Mouse (Mus musculus): ENCODE data around the gene Spata13. TPM values are rescaled to one million over a fixed set of nuclear protein-coding genes. Genes with fewer than 3 reads are reported as not detected.

Gene Spata13
- polyA plus RNA-seq, 1 experiment, result 4.2 TPM

DNA sequence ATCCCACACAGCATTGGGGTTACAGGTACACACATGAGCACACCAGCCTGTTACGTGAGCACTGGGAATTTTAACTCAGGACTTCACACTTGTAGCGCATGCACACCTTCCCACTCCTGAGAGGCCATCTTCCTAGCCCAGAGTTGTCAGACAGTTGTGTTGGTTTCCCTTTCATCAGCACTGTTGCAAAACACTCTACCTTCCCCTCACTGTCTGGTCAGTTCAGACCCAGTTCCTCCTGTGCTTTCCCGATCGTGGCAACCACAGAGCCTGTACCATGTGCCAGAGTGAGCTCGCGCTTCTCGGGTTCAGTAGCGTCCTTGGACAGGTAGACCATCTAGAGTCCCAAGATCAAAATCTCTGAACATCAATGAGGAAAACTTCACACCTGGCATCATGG is 123.5 kb downstream of the Spata13 start:
- H3K4me3 ChIP-seq (ENCODE audit: control insufficient read depth, low read depth, low read length), result no peak overlapping the region
- no peaks in the 10 kb centered on the region for H3K4me1 ChIP-seq (ENCODE audit: control insufficient read depth, insufficient read depth, low read length)
- H3K36me3 ChIP-seq (ENCODE audit: control insufficient read depth, insufficient read depth, low read length), result no peaks in the 10 kb centered on the region
- H3K27me3 ChIP-seq (ENCODE audit: control insufficient read depth, insufficient read depth, low read length), result no peaks in the 10 kb centered on the region
- H3K27ac ChIP-seq (ENCODE audit: control insufficient read depth, insufficient read depth, low read depth, low read length), result no peak overlapping the region
- no peak for TF ChIP-seq POLR2A (IDR thresholded peaks at IDR 0.05; ENCODE audit: control insufficient read depth, low read depth, low read length)
- TF ChIP-seq CTCF (IDR thresholded peaks at IDR 0.05; ENCODE audit: control insufficient read depth, insufficient read depth, insufficient replicate concordance, low read depth, low read length), result no peak

DNA sequence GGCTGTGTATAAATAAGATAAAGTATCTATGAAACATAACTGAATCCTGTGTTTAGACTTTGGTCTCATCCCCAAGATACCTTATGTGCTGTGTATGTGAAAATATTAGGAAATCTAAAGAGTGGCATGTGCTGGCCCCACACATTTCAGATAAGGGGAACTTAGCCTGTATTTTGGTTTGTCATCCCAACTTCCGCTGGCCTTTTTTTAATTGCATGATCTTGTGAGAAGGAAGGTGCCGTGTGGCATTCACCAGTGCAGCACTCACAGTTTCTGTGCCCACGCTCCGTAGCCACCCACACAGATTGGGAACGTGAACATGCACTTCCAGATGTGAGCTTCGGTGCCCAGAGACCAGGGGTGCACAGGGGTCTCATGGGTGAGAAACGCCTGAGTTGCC is 123.9 kb downstream of the Spata13 start:
- H3K4me1 ChIP-seq (ENCODE audit: control insufficient read depth, insufficient read depth, low read length), result no peaks in the 10 kb centered on the region
- no peak for TF ChIP-seq CTCF (IDR thresholded peaks at IDR 0.05; ENCODE audit: control insufficient read depth, insufficient read depth, insufficient replicate concordance, low read depth, low read length)
- TF ChIP-seq POLR2A (IDR thresholded peaks at IDR 0.05; ENCODE audit: control insufficient read depth, low read depth, low read length), result no peak
- H3K27me3 ChIP-seq (ENCODE audit: control insufficient read depth, insufficient read depth, low read length), result no peaks in the 10 kb centered on the region
- no peaks in the 10 kb centered on the region for H3K36me3 ChIP-seq (ENCODE audit: control insufficient read depth, insufficient read depth, low read length)
- H3K4me3 ChIP-seq (ENCODE audit: control insufficient read depth, low read depth, low read length), result no peak overlapping the region
- no peak overlapping the region for H3K27ac ChIP-seq (ENCODE audit: control insufficient read depth, insufficient read depth, low read depth, low read length)

DNA sequence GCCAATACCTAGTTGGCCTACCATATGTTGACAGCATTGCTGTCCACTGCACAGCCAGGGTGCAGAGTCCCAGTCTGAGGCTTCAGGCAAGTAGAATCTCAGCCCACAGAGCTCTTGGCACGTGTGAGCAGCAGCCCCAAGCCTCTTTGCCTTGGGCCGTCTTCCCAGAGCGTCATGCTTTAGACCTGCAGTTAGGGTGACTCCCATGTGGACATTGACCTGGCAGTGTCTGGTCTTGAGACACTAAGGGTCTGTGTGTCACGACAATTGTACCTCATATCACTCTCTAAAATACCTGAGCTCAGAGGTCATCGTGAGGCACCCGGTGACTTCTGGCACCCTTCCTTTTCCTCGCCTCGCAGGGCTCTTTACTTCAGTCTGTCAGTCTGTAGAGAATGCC is 125.3 kb downstream of the Spata13 start:
- Histone ChIP-seq H3K36me3 (ENCODE audit: control insufficient read depth, insufficient read depth, low read length) (no peaks in the 10 kb centered on the region), H3K27ac (ENCODE audit: control insufficient read depth, insufficient read depth, low read depth, low read length) (no peak overlapping the region), H3K4me1 (ENCODE audit: control insufficient read depth, insufficient read depth, low read length) (no peaks in the 10 kb centered on the region), H3K27me3 (ENCODE audit: control insufficient read depth, insufficient read depth, low read length) (no peaks in the 10 kb centered on the region), H3K4me3 (ENCODE audit: control insufficient read depth, low read depth, low read length) (no peak overlapping the region)
- TF ChIP-seq POLR2A (IDR thresholded peaks at IDR 0.05; ENCODE audit: control insufficient read depth, low read depth, low read length), result no peak
- TF ChIP-seq CTCF (IDR thresholded peaks at IDR 0.05; ENCODE audit: control insufficient read depth, insufficient read depth, insufficient replicate concordance, low read depth, low read length), result no peak

DNA sequence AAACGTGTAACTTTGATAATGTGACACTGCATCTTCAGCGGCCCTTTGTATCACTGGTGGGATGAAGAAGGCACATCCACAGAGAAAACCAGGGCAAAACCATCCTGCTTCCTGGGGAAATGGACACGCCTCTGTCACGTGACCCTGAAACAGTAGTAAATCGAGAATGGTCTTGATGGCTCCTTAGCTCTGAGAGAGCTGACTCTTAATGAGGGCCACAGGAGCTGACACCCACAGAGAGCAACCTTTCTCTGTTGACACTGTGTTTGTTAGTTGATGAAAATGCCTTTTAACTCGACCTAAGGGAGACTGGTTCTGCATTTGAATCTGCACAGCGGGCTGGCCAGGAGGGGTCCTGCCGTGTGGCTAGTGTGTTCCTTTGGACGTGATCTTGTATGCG is 128.0 kb downstream of the Spata13 start:
- H3K4me1 ChIP-seq (ENCODE audit: control insufficient read depth, insufficient read depth, low read length), result no peaks in the 10 kb centered on the region; the same call in 1 of the 2 replicates
- no peak overlapping the region for H3K4me3 ChIP-seq (ENCODE audit: control insufficient read depth, low read depth, low read length)
- no peak overlapping the region for H3K27ac ChIP-seq (ENCODE audit: control insufficient read depth, insufficient read depth, low read depth, low read length)
- TF ChIP-seq CTCF (IDR thresholded peaks at IDR 0.05; ENCODE audit: control insufficient read depth, insufficient read depth, insufficient replicate concordance, low read depth, low read length), result no peak
- TF ChIP-seq POLR2A (IDR thresholded peaks at IDR 0.05; ENCODE audit: control insufficient read depth, low read depth, low read length), result no peak
- H3K36me3 ChIP-seq (ENCODE audit: control insufficient read depth, insufficient read depth, low read length), result no peaks in the 10 kb centered on the region
- no peaks in the 10 kb centered on the region for H3K27me3 ChIP-seq (ENCODE audit: control insufficient read depth, insufficient read depth, low read length)

DNA sequence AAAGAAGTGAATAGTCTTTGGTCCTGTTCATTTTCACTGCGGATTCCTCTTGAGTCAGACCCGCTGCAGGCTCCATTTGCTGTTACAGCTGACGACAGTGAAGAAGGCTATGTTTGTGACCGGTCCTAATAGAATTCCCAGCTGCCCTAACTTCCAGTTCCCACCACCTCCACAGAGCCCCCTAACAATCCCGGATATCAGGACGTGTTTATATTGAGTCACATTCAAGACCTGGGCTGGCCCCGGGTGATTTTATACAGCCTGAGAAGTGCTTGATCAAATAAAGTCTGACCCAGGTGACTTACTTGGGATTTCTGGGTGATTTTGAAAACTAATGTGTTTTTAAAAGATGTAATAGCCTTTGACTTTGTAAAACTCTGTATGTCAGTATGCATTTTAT is 129.0 kb downstream of the Spata13 start:
- Histone ChIP-seq H3K36me3 (ENCODE audit: control insufficient read depth, insufficient read depth, low read length) (no peaks in the 10 kb centered on the region), H3K27ac (ENCODE audit: control insufficient read depth, insufficient read depth, low read depth, low read length) (no peak overlapping the region), H3K4me1 (ENCODE audit: control insufficient read depth, insufficient read depth, low read length) (no peaks in the 10 kb centered on the region; the same call in 1 of the 2 replicates), H3K27me3 (ENCODE audit: control insufficient read depth, insufficient read depth, low read length) (no peaks in the 10 kb centered on the region), H3K4me3 (ENCODE audit: control insufficient read depth, low read depth, low read length) (no peak overlapping the region)
- TF ChIP-seq POLR2A (IDR thresholded peaks at IDR 0.05; ENCODE audit: control insufficient read depth, low read depth, low read length) (no peak), CTCF (IDR thresholded peaks at IDR 0.05; ENCODE audit: control insufficient read depth, insufficient read depth, insufficient replicate concordance, low read depth, low read length) (no peak)

DNA sequence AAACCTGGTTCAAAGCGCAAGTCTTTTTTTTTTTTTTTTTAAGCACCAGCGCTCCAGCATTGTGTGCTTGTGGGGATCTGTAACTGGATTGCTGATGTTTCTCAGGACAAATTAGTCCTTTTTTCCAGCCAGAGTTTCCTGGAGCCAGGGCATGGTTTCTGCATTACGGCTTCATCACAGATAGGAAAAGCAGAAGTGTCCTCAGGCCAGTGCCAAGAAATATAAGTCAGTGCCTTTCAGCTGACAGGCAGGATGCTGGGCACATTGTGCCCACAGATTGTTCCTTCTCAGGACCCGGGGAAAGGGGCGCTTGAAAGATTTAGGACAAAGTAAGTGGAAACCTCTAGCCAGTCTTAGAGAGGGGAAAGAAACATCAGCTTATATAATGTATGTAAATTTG is 129.9 kb downstream of the Spata13 start:
- H3K27ac ChIP-seq (ENCODE audit: control insufficient read depth, insufficient read depth, low read depth, low read length), result no peak overlapping the region

DNA sequence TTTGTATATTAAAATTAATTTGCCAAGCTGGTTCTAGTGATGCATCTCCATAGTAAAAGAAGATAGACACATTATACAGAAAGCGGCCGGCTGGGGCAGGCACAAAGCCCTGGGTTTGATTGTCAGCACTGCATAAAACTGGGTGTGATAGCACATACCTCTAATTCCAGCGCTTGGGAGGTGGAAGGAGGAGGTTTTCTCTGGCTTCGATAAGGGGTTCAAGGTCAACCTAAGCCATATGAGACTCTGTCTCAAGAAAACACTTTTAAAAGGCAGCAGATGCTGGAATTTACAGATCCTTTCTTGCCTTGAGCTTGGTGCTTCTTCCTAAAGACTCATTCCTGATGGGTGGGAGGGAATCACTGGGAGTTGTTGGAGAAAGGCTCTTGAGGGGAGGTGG is 130.7 kb downstream of the Spata13 start:
- Histone ChIP-seq H3K36me3 (ENCODE audit: control insufficient read depth, insufficient read depth, low read length) (no peaks in the 10 kb centered on the region), H3K27ac (ENCODE audit: control insufficient read depth, insufficient read depth, low read depth, low read length) (no peak overlapping the region), H3K4me3 (ENCODE audit: control insufficient read depth, low read depth, low read length) (no peak overlapping the region)

More for the DNA sequence above, 129.9 kb downstream of the Spata13 start:
- Histone ChIP-seq H3K36me3 (ENCODE audit: control insufficient read depth, insufficient read depth, low read length) (no peaks in the 10 kb centered on the region), H3K4me1 (ENCODE audit: control insufficient read depth, insufficient read depth, low read length) (no peaks in the 10 kb centered on the region; the same call in 1 of the 2 replicates), H3K4me3 (ENCODE audit: control insufficient read depth, low read depth, low read length) (no peak overlapping the region), H3K27me3 (ENCODE audit: control insufficient read depth, insufficient read depth, low read length) (no peaks in the 10 kb centered on the region)
- TF ChIP-seq POLR2A (IDR thresholded peaks at IDR 0.05; ENCODE audit: control insufficient read depth, low read depth, low read length) (no peak), CTCF (IDR thresholded peaks at IDR 0.05; ENCODE audit: control insufficient read depth, insufficient read depth, insufficient replicate concordance, low read depth, low read length) (no peak)

DNA sequence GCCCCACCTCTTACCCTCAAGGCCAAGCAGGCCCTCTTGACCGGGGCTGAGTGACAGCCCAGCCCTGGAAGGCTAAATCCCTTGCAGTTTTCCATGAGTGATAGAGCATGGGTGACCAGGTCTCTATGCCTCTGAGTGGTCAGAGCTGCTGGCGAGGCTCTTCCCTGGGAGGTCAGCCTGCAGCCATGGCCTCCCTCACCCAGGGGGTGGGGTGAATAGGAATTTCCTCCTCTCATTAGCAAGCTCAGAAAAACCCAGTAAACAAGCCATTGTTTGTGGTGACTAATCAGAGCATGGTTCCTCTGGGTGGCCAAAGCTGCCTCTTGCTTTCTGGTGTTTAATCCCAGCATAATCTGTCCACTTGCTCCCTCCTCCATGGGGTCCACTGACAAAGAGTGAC is 131.2 kb downstream of the Spata13 start:
- TF ChIP-seq CTCF (IDR thresholded peaks at IDR 0.05; ENCODE audit: control insufficient read depth, insufficient read depth, insufficient replicate concordance, low read depth, low read length), result no peak
- no peak for TF ChIP-seq POLR2A (IDR thresholded peaks at IDR 0.05; ENCODE audit: control insufficient read depth, low read depth, low read length)
- no peak overlapping the region for H3K27ac ChIP-seq (ENCODE audit: control insufficient read depth, insufficient read depth, low read depth, low read length)
- no peaks in the 10 kb centered on the region for H3K36me3 ChIP-seq (ENCODE audit: control insufficient read depth, insufficient read depth, low read length)
- H3K27me3 ChIP-seq (ENCODE audit: control insufficient read depth, insufficient read depth, low read length), result no peaks in the 10 kb centered on the region
- no peak overlapping the region for H3K4me3 ChIP-seq (ENCODE audit: control insufficient read depth, low read depth, low read length)
- no peaks in the 10 kb centered on the region; the same call in 1 of the 2 replicates for H3K4me1 ChIP-seq (ENCODE audit: control insufficient read depth, insufficient read depth, low read length)

More for the DNA sequence above, 130.7 kb downstream of the Spata13 start:
- Histone ChIP-seq H3K4me1 (ENCODE audit: control insufficient read depth, insufficient read depth, low read length) (no peaks in the 10 kb centered on the region; the same call in 1 of the 2 replicates), H3K27me3 (ENCODE audit: control insufficient read depth, insufficient read depth, low read length) (no peaks in the 10 kb centered on the region)
- TF ChIP-seq POLR2A (IDR thresholded peaks at IDR 0.05; ENCODE audit: control insufficient read depth, low read depth, low read length) (no peak), CTCF (IDR thresholded peaks at IDR 0.05; ENCODE audit: control insufficient read depth, insufficient read depth, insufficient replicate concordance, low read depth, low read length) (no peak)
